Mouse (Mus musculus) stomach, postnatal 0 days (tissue): Measurements from ENCODE around the gene Npm3.

ENCODE experiments used
- CTCF ChIP-seq: IDR thresholded peaks from 2 replicates; pipeline ENCODE4 v1.5.1; 2016; ENCODE audit warnings: antibody characterized with exemption, low read depth, mild to moderate bottlenecking, moderate library complexity
- EP300 ChIP-seq: optimal IDR thresholded peaks from 2 replicates; pipeline ENCODE3; 2016; ENCODE audit warnings: antibody characterized with exemption

DNA sequence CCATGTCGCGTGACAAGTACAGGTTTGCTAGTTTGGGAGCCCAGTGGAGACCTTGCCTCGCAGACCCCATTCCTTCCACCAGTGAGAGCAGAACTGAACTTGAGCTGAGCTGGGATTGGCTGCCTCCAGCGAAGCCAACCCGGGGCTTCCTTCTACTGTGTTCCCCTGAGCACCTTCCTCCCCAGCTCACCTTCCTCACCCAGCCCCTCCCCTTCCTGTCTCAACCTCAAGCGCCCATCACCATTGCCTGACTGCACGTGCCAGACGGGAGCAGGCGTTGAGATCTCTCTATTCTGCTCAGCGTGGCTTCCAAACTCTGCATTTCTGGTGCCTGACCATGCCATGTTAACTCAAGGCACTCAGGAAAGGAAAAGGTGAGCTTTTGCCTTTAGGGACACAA, 22.2 kb downstream of the Npm3 start:
- TF ChIP-seq CTCF (no peak), EP300 (no peak)
